Mouse (Mus musculus) granulocyte monocyte progenitor cell, adult 5-6 weeks (primary cell): ENCODE measurements around the gene Lnpk. TPM values are rescaled to one million over a fixed set of nuclear protein-coding genes. Genes with fewer than 3 reads are reported as not detected.

ENCODE experiments used
- ATAC-seq: replicated peaks from 2 replicates; pipeline ENCODE4 v1.8.0; 2016; ENCODE audit warnings: mild to moderate bottlenecking, moderate TSS enrichment, inconsistent platforms; ENCODE audit not compliant: poor library complexity, severe bottlenecking
- total RNA-seq, 2 experiments: library from RNA; stranded (forward) in 1 of 2; stranded (reverse) in 1 of 2; fragments of 200-712, 200-1000 nt in 1 of 2; fragments of >200 nt in 1 of 2; fragmentation: Nextera tagmentation in 1 of 2; gene quantifications; 2 replicates each; pipeline ENCODE4 v1.2.3; 2014 to 2017

The Lnpk gene
- total RNA-seq, 2 experiments from 2014 or later: 38.0 to 52.6 TPM

- no peak for ATAC-seq
Observed at GRCm38 (mm10) chr2:74497851-74498250, 81.4 kb downstream of the Lnpk start.

DNA sequence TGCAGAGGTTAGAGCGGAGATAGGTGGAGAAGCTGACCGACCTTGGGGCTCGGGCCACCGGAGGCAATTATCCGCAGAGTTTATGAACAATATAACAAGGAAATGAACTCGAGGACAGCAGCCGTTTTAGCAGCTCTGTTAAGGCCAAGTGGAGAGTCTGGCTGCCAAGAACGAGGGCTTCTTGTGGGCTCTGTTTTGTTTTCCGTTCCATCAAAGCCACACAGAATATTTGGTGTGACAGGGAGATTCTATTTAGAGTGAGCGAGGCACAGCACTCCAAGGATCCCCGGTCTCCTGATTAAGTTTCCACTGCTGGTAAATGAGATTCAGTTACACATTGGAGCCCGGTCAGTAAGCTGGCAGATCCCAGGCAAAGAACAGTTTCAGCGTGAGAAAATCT is 87.8 kb downstream of the Lnpk start:
- ATAC-seq: no peak

- no peak for ATAC-seq
Observed at GRCm38 (mm10) chr2:74490186-74490585, 89.0 kb downstream of the Lnpk start.

GRCm38 (mm10) chr2:74488443-74488842 is 90.8 kb downstream of the Lnpk start:
- ATAC-seq: no peak

DNA sequence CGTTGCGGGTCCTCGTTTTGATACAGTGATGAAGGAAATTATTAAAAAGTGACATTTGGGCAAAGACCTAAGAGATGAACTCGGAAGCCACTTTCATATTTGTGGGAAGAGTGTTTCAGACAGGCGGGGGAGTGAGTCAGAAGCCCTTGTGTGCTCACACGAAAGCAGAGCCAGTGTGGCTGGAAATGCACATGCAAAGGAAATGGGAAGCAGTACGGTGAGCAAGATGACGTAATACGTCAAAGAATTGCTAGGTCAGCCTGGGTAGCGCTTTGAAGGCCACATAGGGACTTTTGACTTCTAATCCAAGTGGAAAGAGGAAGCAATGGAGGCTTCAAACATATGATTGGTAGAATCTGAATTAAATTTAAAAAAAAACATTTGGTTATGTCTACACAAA is 96.6 kb downstream of the Lnpk start:
- ATAC-seq: 0 out of 2 replicates have a peak, but pooled peaks have one; percentile 14

DNA sequence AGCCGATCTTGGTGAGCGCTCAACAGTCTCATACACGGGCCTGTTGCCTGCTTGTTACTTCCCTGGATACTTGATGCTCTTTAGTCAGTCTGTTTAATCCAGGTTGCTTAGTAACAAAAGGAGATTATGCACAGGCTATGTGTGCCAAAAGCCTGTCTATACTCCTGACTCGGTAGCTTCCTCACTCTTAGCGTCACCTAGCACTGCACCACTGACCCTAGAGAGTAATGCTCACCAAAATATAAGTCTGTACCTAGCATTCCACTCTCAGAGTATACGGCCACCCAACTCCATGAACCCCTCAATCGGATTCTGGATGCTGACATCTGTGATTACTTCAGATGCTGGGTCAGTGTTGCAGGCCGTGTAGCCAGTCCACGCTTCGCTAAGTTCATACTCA is 97.1 kb downstream of the Lnpk start:
- no peak for ATAC-seq

Other genes starting within 250 kb of the Lnpk start
- gene Evx2, start 80.1 kb upstream of the Lnpk start, total RNA-seq (2014; fragmentation: Nextera tagmentation): not detected in 2 replicates
- gene Evx2, start 80.1 kb upstream of the Lnpk start, total RNA-seq (2017): not detected in 2 replicates
- gene Hoxd13, start 88.9 kb upstream of the Lnpk start, total RNA-seq (2014; fragmentation: Nextera tagmentation): not detected in 2 replicates
- not detected in 2 replicates for gene Hoxd13, start 88.9 kb upstream of the Lnpk start, total RNA-seq (2017)
- gene Hoxd12, start 95.6 kb upstream of the Lnpk start, total RNA-seq (2014; fragmentation: Nextera tagmentation): not detected in 2 replicates
- not detected in 2 replicates for gene Hoxd12, start 95.6 kb upstream of the Lnpk start, total RNA-seq (2017)
- gene Hoxd11, start 100.1 kb upstream of the Lnpk start, total RNA-seq (2014; fragmentation: Nextera tagmentation): not detected in 2 replicates
- not detected in 2 replicates for gene Hoxd11, start 100.1 kb upstream of the Lnpk start, total RNA-seq (2017)
- gene Hoxd10, start 112.5 kb upstream of the Lnpk start, total RNA-seq (2014; fragmentation: Nextera tagmentation): not detected in 2 replicates
- not detected in 2 replicates for gene Hoxd10, start 112.5 kb upstream of the Lnpk start, total RNA-seq (2017)
- gene Hoxd9, start 118.3 kb upstream of the Lnpk start, total RNA-seq (2014; fragmentation: Nextera tagmentation): not detected in 2 replicates
- gene Hoxd9, start 118.3 kb upstream of the Lnpk start, total RNA-seq (2017): not detected in 2 replicates
- not detected in 2 replicates for gene Hoxd8, start 125.2 kb upstream of the Lnpk start, total RNA-seq (2014; fragmentation: Nextera tagmentation)
- not detected in 2 replicates for gene Hoxd8, start 125.2 kb upstream of the Lnpk start, total RNA-seq (2017)
- not detected in 2 replicates for gene Hoxd3, start 132.5 kb upstream of the Lnpk start, total RNA-seq (2014; fragmentation: Nextera tagmentation)
- not detected in 2 replicates for gene Hoxd3, start 132.5 kb upstream of the Lnpk start, total RNA-seq (2017)
- not detected in 2 replicates for gene Hoxd4, start 132.5 kb upstream of the Lnpk start, total RNA-seq (2014; fragmentation: Nextera tagmentation)
- gene Hoxd4, start 132.5 kb upstream of the Lnpk start, total RNA-seq (2017): not detected in 2 replicates
- not detected in 2 replicates for gene Gm28230, start 147.3 kb upstream of the Lnpk start, total RNA-seq (2014; fragmentation: Nextera tagmentation)
- gene Gm28230, start 147.3 kb upstream of the Lnpk start, total RNA-seq (2017): not detected in 2 replicates
- not detected in 2 replicates for gene Hoxd1, start 183.5 kb upstream of the Lnpk start, total RNA-seq (2014; fragmentation: Nextera tagmentation)
- gene Hoxd1, start 183.5 kb upstream of the Lnpk start, total RNA-seq (2017): not detected in 2 replicates
- gene Mtx2, start 246.4 kb upstream of the Lnpk start, total RNA-seq (2014; fragmentation: Nextera tagmentation): 48.7 and 52.4 TPM in 2 replicates
- 33.7 and 34.5 TPM in 2 replicates for gene Mtx2, start 246.4 kb upstream of the Lnpk start, total RNA-seq (2017)